Mouse (Mus musculus) 3134 (cell line): ENCODE measurements around the gene Ctf2.
"Not testable (repeated sequence)": the region's sequence is repeated elsewhere in the genome, so short reads cannot be mapped to it uniquely, and the experiment has no call there.

Experiments
- DNase-seq: peaks from one replicate; pipeline ENCODE4 v3.0.0-alpha.2; 2011; ENCODE audit warnings: low spot score; ENCODE audit not compliant: insufficient read length; ENCODE audit errors: extremely low read depth

Ctf2 gene

DNA sequence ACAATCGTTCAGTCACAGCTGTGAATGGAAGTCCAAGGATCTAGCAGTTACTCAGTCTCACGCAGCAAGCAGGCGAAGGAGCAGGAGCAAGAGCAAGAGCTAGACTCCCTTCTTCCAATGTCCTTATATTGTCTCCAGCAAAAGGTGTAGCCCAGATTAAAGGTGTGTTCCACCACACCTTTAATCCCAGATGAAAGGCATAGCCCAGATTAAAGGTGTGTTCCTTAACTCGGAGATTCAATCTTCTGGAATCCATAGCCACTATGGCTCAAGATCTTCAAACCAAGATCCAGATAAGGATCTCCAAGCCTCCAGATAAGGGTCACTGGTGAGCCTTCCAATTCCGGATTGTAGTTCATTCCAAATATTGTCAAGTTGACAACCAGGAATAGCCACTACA, at the start of gene Ctf2:
TSS of gene Ctf2 (minus strand) at position 101 of the 400 bp plus-strand sequence.
- DNase-seq = not testable (repeated sequence)

- no peak for DNase-seq
These were observed 46.4 kb upstream of the Ctf2 start for GRCm38 (mm10) chr7:127778350-127778749.

DNA sequence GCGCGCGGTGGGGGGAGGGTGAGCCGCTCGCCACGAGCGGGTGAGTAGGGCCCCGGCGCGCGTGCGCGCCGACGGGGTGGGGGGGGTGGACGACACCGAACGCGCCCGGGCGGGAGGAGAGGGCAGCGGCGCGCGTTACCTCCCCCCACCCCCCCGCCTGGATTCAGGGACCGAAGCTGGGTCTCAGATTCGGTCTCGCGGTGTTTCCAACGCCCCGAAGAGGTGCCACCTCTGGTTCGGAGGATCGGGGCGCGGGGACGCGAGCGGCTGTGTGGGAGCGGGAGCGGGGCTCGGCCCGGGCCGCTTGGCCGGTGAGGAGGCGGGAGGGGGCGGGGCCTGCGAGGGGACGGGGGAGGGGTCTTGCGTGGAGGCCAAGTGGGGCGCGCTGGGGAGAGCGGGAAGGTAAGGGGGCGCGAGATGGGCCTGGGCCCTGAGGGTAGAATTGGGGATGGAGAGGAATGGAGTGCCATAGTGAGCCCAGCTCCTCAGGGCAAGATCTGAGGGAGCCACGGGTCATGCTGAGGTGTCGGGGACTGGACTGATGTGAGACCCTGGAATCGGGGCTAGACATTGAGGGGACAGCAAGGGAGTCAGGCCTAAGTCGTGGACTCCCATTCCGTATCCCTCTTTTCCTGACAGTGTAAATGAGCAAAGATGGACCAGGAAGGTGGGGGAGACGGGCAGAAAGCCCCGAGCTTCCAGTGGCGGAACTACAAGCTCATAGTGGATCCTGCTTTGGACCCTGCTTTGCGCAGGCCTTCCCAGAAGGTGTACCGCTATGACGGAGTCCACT, 45.7 kb upstream of the Ctf2 start:
- peak; percentile 65 for DNase-seq

DNA sequence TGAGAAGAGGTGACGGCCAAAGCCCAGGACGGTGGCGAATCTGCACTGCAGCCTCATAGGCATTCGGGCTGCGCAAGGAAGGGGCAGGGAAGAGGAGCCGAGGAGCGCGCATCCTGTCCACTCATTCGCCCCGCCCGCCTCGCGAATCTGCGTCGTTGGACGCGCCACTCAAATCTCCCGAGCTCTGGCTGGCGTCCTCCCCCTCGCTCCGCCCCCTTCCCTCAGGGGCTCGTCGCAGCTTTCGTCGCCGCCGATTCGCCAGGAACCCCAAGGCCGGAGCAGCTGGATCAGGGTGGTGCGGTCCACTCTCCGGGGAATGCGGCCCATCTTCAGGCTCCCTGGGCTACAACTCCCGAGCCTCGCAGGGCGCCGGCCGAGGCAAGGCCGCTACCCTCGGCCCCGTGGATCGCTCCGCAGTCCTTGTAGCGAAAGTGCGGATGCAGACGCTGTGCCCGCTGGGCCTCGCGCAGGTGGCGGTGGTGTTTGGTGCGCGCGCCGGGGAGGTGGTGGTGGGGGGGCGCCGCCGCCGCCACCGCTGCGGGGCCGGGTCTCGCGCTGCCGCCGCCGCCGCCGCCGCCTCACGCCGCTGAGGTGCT, 45.0 kb upstream of the Ctf2 start:
- DNase-seq = peak; percentile 93

DNA sequence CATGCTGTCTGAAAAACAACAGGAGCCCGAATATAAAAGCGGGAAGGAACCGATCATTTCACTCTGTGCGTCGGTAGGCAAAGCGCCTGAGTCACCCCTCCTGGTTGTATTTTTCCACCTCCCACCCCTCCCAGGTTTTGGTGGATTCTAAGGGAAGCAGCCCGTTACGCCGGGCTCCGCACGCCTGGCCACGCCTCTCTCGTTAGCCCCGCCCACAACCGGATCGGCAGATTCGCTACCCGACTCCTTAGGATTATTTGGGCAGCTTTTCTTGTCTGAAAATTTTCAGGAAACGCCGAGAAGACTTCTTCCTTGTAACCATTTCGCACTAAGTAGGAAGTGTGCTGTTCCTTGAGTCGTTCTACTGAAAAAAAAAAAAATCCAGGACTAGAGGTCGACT, 44.5 kb upstream of the Ctf2 start, which contains the start of gene Setd1a:
TSS of gene Setd1a (plus strand) at position 245 of the 400 bp plus-strand sequence.
- DNase-seq = peak; percentile 86

- not testable (repeated sequence) for DNase-seq
These were observed 43.9 kb upstream of the Ctf2 start for GRCm38 (mm10) chr7:127775837-127776236.

- peak; percentile 48 for DNase-seq
These were observed 41.9 kb upstream of the Ctf2 start for GRCm38 (mm10) chr7:127773664-127774384.

- DNase-seq = no peak
These were observed 40.6 kb upstream of the Ctf2 start for GRCm38 (mm10) chr7:127772557-127772956.

- no peak for DNase-seq
These were observed 40.1 kb upstream of the Ctf2 start for GRCm38 (mm10) chr7:127772080-127772479.

- DNase-seq = no peak
These were observed 39.3 kb upstream of the Ctf2 start for GRCm38 (mm10) chr7:127771262-127771661.

GRCm38 (mm10) chr7:127770039-127770905, 38.3 kb upstream of the Ctf2 start:
- DNase-seq = no peak

DNA sequence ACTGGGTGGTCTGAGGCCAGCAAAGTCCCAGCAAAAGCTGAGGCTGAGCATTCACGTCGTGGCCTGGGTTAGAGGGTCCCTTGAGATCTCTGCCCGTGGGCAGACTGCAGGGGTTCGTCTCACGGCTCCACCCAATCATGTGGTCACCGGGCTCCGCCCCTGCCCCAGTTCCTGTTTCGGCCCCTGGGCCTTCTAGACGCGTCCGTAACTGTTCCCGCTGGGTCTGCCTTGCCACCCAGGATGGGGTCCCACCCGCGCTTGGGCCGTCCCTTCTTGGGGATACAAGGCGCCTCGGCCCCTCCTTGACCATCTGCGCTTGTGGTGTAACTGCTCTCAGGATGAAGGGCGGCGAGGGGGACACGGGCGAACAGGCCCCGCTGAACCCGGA, 37.7 kb upstream of the Ctf2 start, which contains the start of gene Orai3:
TSS of gene Orai3 (plus strand) at position 165 of the 388 bp plus-strand sequence.
- peak; percentile 83 for DNase-seq

GRCm38 (mm10) chr7:127768997-127769593, 37.1 kb upstream of the Ctf2 start:
- DNase-seq = peak; percentile 80

GRCm38 (mm10) chr7:127768346-127768996, 36.5 kb upstream of the Ctf2 start:
- DNase-seq = no peak

- no peak for DNase-seq
These were observed 35.8 kb upstream of the Ctf2 start for GRCm38 (mm10) chr7:127767671-127768345.

DNA sequence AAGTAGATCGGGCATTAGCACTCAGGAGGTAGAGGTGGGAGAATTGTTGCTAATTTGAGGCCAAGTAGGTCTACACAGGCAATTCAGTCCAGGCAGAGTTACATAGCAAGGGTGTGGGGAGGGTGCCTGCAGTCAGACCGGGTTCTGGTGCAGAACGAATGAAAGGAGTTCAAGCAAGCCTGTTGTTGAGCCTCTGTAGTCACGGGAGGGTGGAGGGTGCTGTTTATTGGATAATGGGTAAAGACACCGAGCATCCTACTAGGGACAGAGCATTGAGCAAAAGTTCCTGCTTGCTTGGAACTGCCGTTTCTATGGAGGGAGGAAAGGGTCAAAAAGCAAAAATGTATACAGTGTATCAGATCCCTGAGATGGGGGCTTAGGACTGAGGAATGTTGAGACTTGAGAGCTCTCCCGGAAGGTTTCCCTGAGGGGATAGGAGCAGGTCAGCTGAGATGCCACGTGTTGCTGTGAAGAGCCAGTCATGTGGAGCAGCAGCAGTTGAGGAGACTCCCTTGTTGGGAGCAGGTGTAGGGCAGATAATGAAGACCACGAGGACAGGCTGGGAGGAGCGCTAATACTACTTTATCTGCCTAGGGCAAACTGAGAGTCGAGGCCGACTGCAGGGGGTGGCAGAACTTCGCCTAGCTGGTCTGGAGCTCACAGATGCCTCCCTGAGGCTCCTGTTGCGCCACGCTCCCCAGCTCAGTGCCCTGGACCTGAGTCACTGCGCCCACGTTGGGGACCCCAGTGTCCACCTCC, 35.1 kb upstream of the Ctf2 start:
- DNase-seq = no peak

- no peak for DNase-seq
These were observed 33.8 kb upstream of the Ctf2 start for GRCm38 (mm10) chr7:127765756-127766155.

DNA sequence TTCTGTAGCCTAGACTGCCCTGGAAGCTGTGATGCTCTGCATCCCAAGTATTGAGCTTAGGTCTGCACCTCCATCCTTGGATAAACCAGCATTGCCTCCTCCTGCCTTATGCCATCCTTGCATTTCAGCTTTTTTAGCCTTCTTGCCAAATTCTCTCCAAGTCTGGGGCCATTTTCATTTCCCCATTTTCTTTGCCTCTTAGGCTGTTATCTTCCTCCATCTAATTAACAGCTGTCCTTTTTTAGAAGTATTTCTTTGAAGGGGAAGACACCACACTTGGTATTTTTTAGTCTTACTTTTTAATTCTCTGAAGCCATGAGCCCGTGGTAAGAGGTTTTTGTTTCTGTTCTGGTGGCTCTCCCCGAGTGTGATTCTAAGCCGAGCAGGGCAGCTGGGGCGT, 31.7 kb upstream of the Ctf2 start:
- no peak for DNase-seq
